Mouse (Mus musculus): ENCODE results near the gene Acvr1. TPM values are rescaled to one million over a fixed set of nuclear protein-coding genes. Genes with fewer than 3 reads are reported as not detected.
A peak's percentile ranks its signal among the peaks of the same experiment; 100 is the strongest.

Gene Acvr1
- polyA plus RNA-seq, 1 experiment from 2014 or later = 5.9 TPM

- no peak overlapping the region for H3K9ac ChIP-seq (ENCODE audit: low read length)
- H3K9me3 ChIP-seq (replicated peaks; ENCODE audit: control insufficient read depth, low read length) = no peaks in the 10 kb centered on the region
- 76% methylated on average over 3 of the region's 3 CpGs for WGBS
- ATAC-seq (ENCODE audit: insufficient read depth, low FRiP score) = no peak
- H3K4me1 ChIP-seq (ENCODE audit: control insufficient read depth, insufficient read depth, low read length) = peaks cover 8% of the 10 kb centered on the region
- no peaks in the 10 kb centered on the region for H3K27me3 ChIP-seq (ENCODE audit: control insufficient read depth, insufficient read depth, low read length)
- peaks cover 2% of the 10 kb centered on the region; the same call in 1 of the 2 replicates for H3K36me3 ChIP-seq (ENCODE audit: control insufficient read depth, insufficient read depth, low read length)
- H3K4me3 ChIP-seq (replicated peaks; ENCODE audit: low read length) = no peak overlapping the region
- no peak overlapping the region; the same call in 1 of the 2 replicates for H3K27ac ChIP-seq (ENCODE audit: low read length)
- no peak overlapping the region for H3K4me2 ChIP-seq (ENCODE audit: low read depth, low read length)
Observed at GRCm38 (mm10) chr2:58495271-58495670, 71.7 kb downstream of the Acvr1 start.

GRCm38 (mm10) chr2:58493685-58494635, 73.0 kb downstream of the Acvr1 start:
- Histone ChIP-seq H3K36me3 (ENCODE audit: control insufficient read depth, insufficient read depth, low read length) (peaks cover 2% of the 10 kb centered on the region; the same call in 1 of the 2 replicates), H3K4me1 (ENCODE audit: control insufficient read depth, insufficient read depth, low read length) (peaks cover 10% of the 10 kb centered on the region), H3K9ac (ENCODE audit: low read length) (no peak overlapping the region), H3K27me3 (ENCODE audit: control insufficient read depth, insufficient read depth, low read length) (no peaks in the 10 kb centered on the region), H3K9me3 (replicated peaks; ENCODE audit: control insufficient read depth, low read length) (no peaks in the 10 kb centered on the region), H3K4me2 (ENCODE audit: low read depth, low read length) (no peak overlapping the region), H3K27ac (ENCODE audit: low read length) (no peak overlapping the region), H3K4me3 (replicated peaks; ENCODE audit: low read length) (no peak overlapping the region)
- no peak for ATAC-seq (ENCODE audit: insufficient read depth, low FRiP score)
- 88% methylated on average over 18 of the region's 18 CpGs for WGBS

- no peaks in the 10 kb centered on the region for H3K27me3 ChIP-seq (ENCODE audit: control insufficient read depth, insufficient read depth, low read length)
- no peaks in the 10 kb centered on the region for H3K9me3 ChIP-seq (replicated peaks; ENCODE audit: control insufficient read depth, low read length)
- no peaks in the 10 kb centered on the region for H3K36me3 ChIP-seq (ENCODE audit: control insufficient read depth, insufficient read depth, low read length)
- H3K27ac ChIP-seq (ENCODE audit: low read length) = peak overlapping the region; percentile 32; the same call in 1 of the 2 replicates
- H3K4me2 ChIP-seq (ENCODE audit: low read depth, low read length) = no peak overlapping the region
- 80% methylated on average over 9 of the region's 9 CpGs for WGBS
- H3K4me1 ChIP-seq (ENCODE audit: control insufficient read depth, insufficient read depth, low read length) = peaks cover 43% of the 10 kb centered on the region
- no peak for ATAC-seq (ENCODE audit: insufficient read depth, low FRiP score)
- H3K4me3 ChIP-seq (replicated peaks; ENCODE audit: low read length) = no peak overlapping the region
- H3K9ac ChIP-seq (ENCODE audit: low read length) = no peak overlapping the region
Observed at GRCm38 (mm10) chr2:58489275-58489674, 77.7 kb downstream of the Acvr1 start.

- no peak overlapping the region for H3K9ac ChIP-seq (ENCODE audit: low read length)
- peak overlapping the region; percentile 42; the same call in 1 of the 2 replicates for H3K27ac ChIP-seq (ENCODE audit: low read length)
- 77% methylated on average over 8 of the region's 8 CpGs for WGBS
- no peaks in the 10 kb centered on the region for H3K27me3 ChIP-seq (ENCODE audit: control insufficient read depth, insufficient read depth, low read length)
- no peak for ATAC-seq (ENCODE audit: insufficient read depth, low FRiP score)
- H3K4me1 ChIP-seq (ENCODE audit: control insufficient read depth, insufficient read depth, low read length) = peaks cover 43% of the 10 kb centered on the region
- H3K9me3 ChIP-seq (replicated peaks; ENCODE audit: control insufficient read depth, low read length) = no peaks in the 10 kb centered on the region
- H3K36me3 ChIP-seq (ENCODE audit: control insufficient read depth, insufficient read depth, low read length) = no peaks in the 10 kb centered on the region
- no peak overlapping the region for H3K4me3 ChIP-seq (replicated peaks; ENCODE audit: low read length)
- no peak overlapping the region for H3K4me2 ChIP-seq (ENCODE audit: low read depth, low read length)
Observed at GRCm38 (mm10) chr2:58488404-58488803, 78.6 kb downstream of the Acvr1 start.

GRCm38 (mm10) chr2:58487279-58487560, 79.7 kb downstream of the Acvr1 start:
- ATAC-seq (ENCODE audit: insufficient read depth, low FRiP score) = no peak
- Histone ChIP-seq H3K9ac (ENCODE audit: low read length) (peak overlapping the region; percentile 9; the same call in 1 of the 2 replicates), H3K4me2 (ENCODE audit: low read depth, low read length) (no peak overlapping the region), H3K4me1 (ENCODE audit: control insufficient read depth, insufficient read depth, low read length) (peaks cover 43% of the 10 kb centered on the region), H3K9me3 (replicated peaks; ENCODE audit: control insufficient read depth, low read length) (no peaks in the 10 kb centered on the region), H3K4me3 (replicated peaks; ENCODE audit: low read length) (no peak overlapping the region), H3K36me3 (ENCODE audit: control insufficient read depth, insufficient read depth, low read length) (no peaks in the 10 kb centered on the region), H3K27me3 (ENCODE audit: control insufficient read depth, insufficient read depth, low read length) (no peaks in the 10 kb centered on the region), H3K27ac (ENCODE audit: low read length) (peak overlapping the region; percentile 52)
- 64% methylated on average over 3 of the region's 3 CpGs for WGBS

GRCm38 (mm10) chr2:58486441-58487278, 80.3 kb downstream of the Acvr1 start:
- no peaks in the 10 kb centered on the region for H3K9me3 ChIP-seq (replicated peaks; ENCODE audit: control insufficient read depth, low read length)
- H3K27me3 ChIP-seq (ENCODE audit: control insufficient read depth, insufficient read depth, low read length) = no peaks in the 10 kb centered on the region
- H3K9ac ChIP-seq (ENCODE audit: low read length) = no peak overlapping the region
- H3K4me1 ChIP-seq (ENCODE audit: control insufficient read depth, insufficient read depth, low read length) = peaks cover 43% of the 10 kb centered on the region
- ATAC-seq (ENCODE audit: insufficient read depth, low FRiP score) = no peak
- no peak overlapping the region for H3K4me2 ChIP-seq (ENCODE audit: low read depth, low read length)
- no peaks in the 10 kb centered on the region for H3K36me3 ChIP-seq (ENCODE audit: control insufficient read depth, insufficient read depth, low read length)
- peak overlapping the region; percentile 52 for H3K27ac ChIP-seq (ENCODE audit: low read length)
- WGBS = 54% methylated on average over 14 of the region's 14 CpGs
- no peak overlapping the region for H3K4me3 ChIP-seq (replicated peaks; ENCODE audit: low read length)

- no peaks in the 10 kb centered on the region for H3K9me3 ChIP-seq (replicated peaks; ENCODE audit: control insufficient read depth, low read length)
- no peak overlapping the region for H3K4me3 ChIP-seq (replicated peaks; ENCODE audit: low read length)
- H3K4me1 ChIP-seq (ENCODE audit: control insufficient read depth, insufficient read depth, low read length) = peaks cover 43% of the 10 kb centered on the region
- 68% methylated on average over 3 of the region's 3 CpGs for WGBS
- H3K9ac ChIP-seq (ENCODE audit: low read length) = 0 out of 2 replicates have a peak overlapping the region, but pooled peaks have one; percentile 18
- no peaks in the 10 kb centered on the region for H3K27me3 ChIP-seq (ENCODE audit: control insufficient read depth, insufficient read depth, low read length)
- no peak overlapping the region for H3K4me2 ChIP-seq (ENCODE audit: low read depth, low read length)
- no peak for ATAC-seq (ENCODE audit: insufficient read depth, low FRiP score)
- H3K27ac ChIP-seq (ENCODE audit: low read length) = peak overlapping the region; percentile 90
- H3K36me3 ChIP-seq (ENCODE audit: control insufficient read depth, insufficient read depth, low read length) = no peaks in the 10 kb centered on the region
Observed at GRCm38 (mm10) chr2:58485683-58486082, 81.3 kb downstream of the Acvr1 start.

GRCm38 (mm10) chr2:58485152-58485551, 81.8 kb downstream of the Acvr1 start:
- Histone ChIP-seq H3K27ac (ENCODE audit: low read length) (peak overlapping the region; percentile 91), H3K36me3 (ENCODE audit: control insufficient read depth, insufficient read depth, low read length) (no peaks in the 10 kb centered on the region), H3K9me3 (replicated peaks; ENCODE audit: control insufficient read depth, low read length) (no peaks in the 10 kb centered on the region), H3K9ac (ENCODE audit: low read length) (no peak overlapping the region), H3K4me3 (replicated peaks; ENCODE audit: low read length) (no peak overlapping the region), H3K4me2 (ENCODE audit: low read depth, low read length) (no peak overlapping the region; the same call in 1 of the 2 replicates), H3K27me3 (ENCODE audit: control insufficient read depth, insufficient read depth, low read length) (no peaks in the 10 kb centered on the region), H3K4me1 (ENCODE audit: control insufficient read depth, insufficient read depth, low read length) (peaks cover 43% of the 10 kb centered on the region)
- no peak for ATAC-seq (ENCODE audit: insufficient read depth, low FRiP score)
- WGBS = 16% methylated on average over 4 of the region's 4 CpGs
